Mouse (Mus musculus): ENCODE measurements at regions not wholly inside any gene's neighbourhood (a gene's known extent, or its start where the extent isn't known, plus 50 kb on each side); places are given as distances from the start of the nearest gene placed in this dataset.
A peak's percentile ranks its signal among the peaks of the same experiment; 100 is the strongest.
"Not testable (repeated sequence)": the region's sequence is repeated elsewhere in the genome, so short reads cannot be mapped to it uniquely, and the experiment has no call there.

GRCm38 (mm10) chr17:6547064-6547760 is 54.3 kb upstream of the Dynlt1c start:
- ATAC-seq (ENCODE audit: low read depth): peak; percentile 91
- not testable (repeated sequence) for H3K27me3 ChIP-seq; H3K36me3 ChIP-seq; H3K27ac ChIP-seq (replicated peaks); H3K4me2 ChIP-seq; H3K4me3 ChIP-seq; H3K4me1 ChIP-seq (replicated peaks); H3K9me3 ChIP-seq; H3K9ac ChIP-seq
- no CpG with 5 or more reads among the region's 8 CpGs for WGBS

GRCm38 (mm10) chr17:6547937-6548336 is 53.5 kb upstream of the Dynlt1c start:
- not testable (repeated sequence) for H3K4me3 ChIP-seq; H3K36me3 ChIP-seq; H3K4me2 ChIP-seq; H3K4me1 ChIP-seq (replicated peaks); H3K9me3 ChIP-seq; H3K9ac ChIP-seq; H3K27me3 ChIP-seq; H3K27ac ChIP-seq (replicated peaks)
- no CpG with 5 or more reads among the region's 6 CpGs for WGBS
- peak; percentile 51 for ATAC-seq (ENCODE audit: low read depth)
